Mouse (Mus musculus) heart, embryonic 11.5 days (tissue): ENCODE measurements around the gene Lrrc41. TPM values are rescaled to one million over a fixed set of nuclear protein-coding genes. Genes with fewer than 3 reads are reported as not detected.

Experiments
- polyA plus RNA-seq: library from polyadenylated mRNA; unstranded; fragments of >200 nt; fragmentation: Nextera tagmentation; extraction: Ambion mirVana; gene quantifications from 2 replicates; pipeline ENCODE4 v1.2.1, GENCODE M21; 2014

Lrrc41 gene
- polyA plus RNA-seq, 1 experiment from 2014 or later, result 61.0 TPM

Other genes with a start within 250 kb of the Lrrc41 start
- gene Mob3c, start 247.2 kb upstream of the Lrrc41 start, polyA plus RNA-seq, result 6.1 and 6.5 TPM in 2 replicates
- 16.0 and 18.8 TPM in 2 replicates for gene Mknk1, start 236.1 kb upstream of the Lrrc41 start, polyA plus RNA-seq
- not detected in 2 replicates for gene Kncn, start 190.9 kb upstream of the Lrrc41 start, polyA plus RNA-seq
- gene 6430628N08Rik, start 184.6 kb upstream of the Lrrc41 start, polyA plus RNA-seq, result not detected in 2 replicates
- gene Dmbx1, start 135.3 kb upstream of the Lrrc41 start, polyA plus RNA-seq, result not detected in 2 replicates
- 0.94 and 1.1 TPM in 2 replicates for gene Faah, start 57.3 kb upstream of the Lrrc41 start, polyA plus RNA-seq
- gene Nsun4, start 21.4 kb upstream of the Lrrc41 start, polyA plus RNA-seq, result 25.9 and 27.8 TPM in 2 replicates
- gene Uqcrh, start 198 bp upstream of the Lrrc41 start, polyA plus RNA-seq, result 941 and 954 TPM in 2 replicates
- 24.3 and 29.1 TPM in 2 replicates for gene Rad54l, start 48.4 kb downstream of the Lrrc41 start, polyA plus RNA-seq
- gene Pomgnt1, start 48.6 kb downstream of the Lrrc41 start, polyA plus RNA-seq, result 57.9 and 62.2 TPM in 2 replicates
- 1.6 and 2.3 TPM in 2 replicates for gene Lurap1, start 76.1 kb downstream of the Lrrc41 start, polyA plus RNA-seq
- not detected in 2 replicates for gene Tspan1, start 92.3 kb downstream of the Lrrc41 start, polyA plus RNA-seq
- gene 1700042G07Rik, start 98.1 kb downstream of the Lrrc41 start, polyA plus RNA-seq, result not detected in 2 replicates
- not detected in 2 replicates for gene Gm49337, start 98.1 kb downstream of the Lrrc41 start, polyA plus RNA-seq
- 21.5 and 22.4 TPM in 2 replicates for gene Pik3r3, start 146.3 kb downstream of the Lrrc41 start, polyA plus RNA-seq